In genomic region chr7:25729862-25730261, GRCm38 (mm10) we compare ENCODE assay signal across 17 mouse cellular contexts. TPM values are rescaled to one million over a fixed set of nuclear protein-coding genes. Genes with fewer than 3 reads are reported as not detected.
A peak's percentile ranks its signal among the peaks of the same experiment; 100 is the strongest.
DNase-seq lines count a peak whose midpoint lies in the region; ATAC-seq and TF ChIP-seq lines count a peak whose summit lies in the region.
"Had no signal": no experiment of that assay in that cellular context is flagged by ENCODE, and none has a peak within 500 bp of the region (broad histone marks: within the 10 kb centered on the region; RNA-seq: fewer than 3 reads in every experiment).

No protein-coding gene starts in this region.

- H3K9me3 ChIP-seq in heart, embryonic 11.5 days (replicated peaks; ENCODE audit: control insufficient read depth, low read length): no peaks in the 10 kb centered on the region
- H3K9me3 ChIP-seq: embryonic facial prominence, embryonic 12.5 days; forebrain, embryonic 10.5 days; G1E had no signal

- peak overlapping the region; percentile 82 for H3K27ac ChIP-seq in gastrocnemius, adult 2 months
- H3K27ac ChIP-seq in heart, embryonic 11.5 days (ENCODE audit: low read depth, low read length): 0 out of 2 replicates have a peak overlapping the region, but pooled peaks have one; percentile 22
- 0 out of 2 replicates have a peak overlapping the region, but pooled peaks have one; percentile 30 for H3K27ac ChIP-seq in small intestine, adult 2 months (ENCODE audit: insufficient read depth, low read depth, low read length)
- H3K27ac ChIP-seq: embryonic facial prominence, embryonic 12.5 days; forebrain, embryonic 10.5 days; hindbrain, postnatal 0 days; liver, embryonic 14.5 days had no signal

- WGBS in heart, embryonic 11.5 days (ENCODE audit: insufficient replicate concordance): 92% methylated on average over 2 of the region's 2 CpGs
- 72% methylated on average over 2 of the region's 2 CpGs for WGBS in small intestine, adult 2 months

- TF ChIP-seq POLR2A in small intestine, adult 2 months (IDR thresholded peaks at IDR 0.05; ENCODE audit: low read depth, low read length): no peak

- H3K4me1 ChIP-seq in heart, embryonic 11.5 days (ENCODE audit: control insufficient read depth, insufficient read depth, low read length): no peaks in the 10 kb centered on the region
- no peaks in the 10 kb centered on the region for H3K4me1 ChIP-seq in small intestine, adult 2 months (ENCODE audit: control insufficient read depth, insufficient read depth, insufficient read length, low read length)
- H3K4me1 ChIP-seq: embryonic facial prominence, embryonic 12.5 days; forebrain, embryonic 10.5 days had no signal

- H3K27me3 ChIP-seq in heart, embryonic 11.5 days (ENCODE audit: control insufficient read depth, insufficient read depth, low read length): no peaks in the 10 kb centered on the region
- H3K27me3 ChIP-seq in small intestine, adult 2 months (ENCODE audit: control insufficient read depth, insufficient read depth, low read length): no peaks in the 10 kb centered on the region
- H3K27me3 ChIP-seq: embryonic facial prominence, embryonic 12.5 days had no signal

- H3K4me2 ChIP-seq in heart, embryonic 11.5 days: no peak overlapping the region
- H3K4me2 ChIP-seq: embryonic facial prominence, embryonic 12.5 days; midbrain, embryonic 11.5 days had no signal

- peak; percentile 35 for DNase-seq in lung, postnatal 10 days
- no peak for DNase-seq in lung, adult 18-20 months
- DNase-seq in gastrocnemius, adult 2 months: peak; percentile 75
- DNase-seq in right cerebral cortex, postnatal 10 days (ENCODE audit: low spot score in 2 of 2): no peak
- no peak for DNase-seq in thymus, postnatal 36 days
- DNase-seq: cerebellum, postnatal 25 days; kidney, adult 18-20 months; lung, postnatal 14 days had no signal

- H3K4me3 ChIP-seq in gastrocnemius, adult 2 months: no peak overlapping the region
- H3K4me3 ChIP-seq in heart, embryonic 11.5 days (ENCODE audit: low read depth, low read length): no peak overlapping the region
- no peak overlapping the region for H3K4me3 ChIP-seq in small intestine, adult 2 months (ENCODE audit: low read depth, low read length)
- H3K4me3 ChIP-seq: embryonic facial prominence, embryonic 12.5 days; forebrain, embryonic 10.5 days; myocyte had no signal

- peaks cover 82% of the 10 kb centered on the region for H3K36me3 ChIP-seq in heart, embryonic 11.5 days (ENCODE audit: control insufficient read depth, insufficient read depth, low read length)
- H3K36me3 ChIP-seq in small intestine, adult 2 months (ENCODE audit: control insufficient read depth, insufficient read depth, low read length): peaks cover 88% of the 10 kb centered on the region

- TF ChIP-seq CTCF in gastrocnemius, adult 2 months (IDR thresholded peaks at IDR 0.05): no peak
- no peak for TF ChIP-seq CTCF in small intestine, adult 2 months (IDR thresholded peaks at IDR 0.05; ENCODE audit: extremely low read depth, insufficient read length, insufficient replicate concordance, low read depth, low read length)

- intact Hi-C loops in gastrocnemius, adult 2 months (cut with DNase I): no loop called here

- no peak for ATAC-seq in heart, embryonic 11.5 days (replicated peaks; ENCODE audit: insufficient number of reproducible peaks, low FRiP score, low TSS enrichment)
- ATAC-seq: hindbrain, postnatal 0 days had no signal

- H3K9ac ChIP-seq in heart, embryonic 11.5 days (ENCODE audit: low read depth, low read length): no peak overlapping the region
- H3K9ac ChIP-seq: embryonic facial prominence, embryonic 12.5 days; liver, embryonic 14.5 days had no signal

RNA-seq across cellular contexts. Expression of gene Ccdc97, which starts 11.0 kb away (rescaled TPM):
- total RNA-seq in gastrocnemius, adult 2 months (2021): 10 to 100 TPM; 39.4 to 44.3 TPM
- 25.5 and 25.6 TPM in 2 replicates for polyA plus RNA-seq in heart, embryonic 11.5 days (2014; fragmentation: Nextera tagmentation; extraction: Ambion mirVana)
- polyA plus RNA-seq in small intestine, adult 2 months (2012; rRNA removed): 43.6 and 72.4 TPM in 2 replicates

RNA-seq across cellular contexts. Expression of gene Hnrnpul1, which starts 24.7 kb away (rescaled TPM):
- total RNA-seq in gastrocnemius, adult 2 months (2021): 10 to 100 TPM; 66.3 to 72.8 TPM
- polyA plus RNA-seq in heart, embryonic 11.5 days (2014; fragmentation: Nextera tagmentation; extraction: Ambion mirVana): 47.7 and 53.3 TPM in 2 replicates
- 28.9 and 60.2 TPM in 2 replicates for polyA plus RNA-seq in small intestine, adult 2 months (2012; rRNA removed)

RNA-seq across cellular contexts. Expression of gene Tgfb1, which starts 43.1 kb away (rescaled TPM):
- 1 to 10 TPM; 4.6 to 6.6 TPM for total RNA-seq in gastrocnemius, adult 2 months (2021)
- polyA plus RNA-seq in heart, embryonic 11.5 days (2014; fragmentation: Nextera tagmentation; extraction: Ambion mirVana): 3.5 and 3.6 TPM in 2 replicates
- 20.8 and 24.4 TPM in 2 replicates for polyA plus RNA-seq in small intestine, adult 2 months (2012; rRNA removed)

RNA-seq across cellular contexts. Expression of gene B9d2, which starts 49.3 kb away (rescaled TPM):
- total RNA-seq in gastrocnemius, adult 2 months (2021): 1 to 10 TPM; 8.7 to 9.7 TPM
- 28.0 and 29.5 TPM in 2 replicates for polyA plus RNA-seq in heart, embryonic 11.5 days (2014; fragmentation: Nextera tagmentation; extraction: Ambion mirVana)
- polyA plus RNA-seq in small intestine, adult 2 months (2012; rRNA removed): 21.8 and 33.2 TPM in 2 replicates

RNA-seq across cellular contexts. Expression of gene Tmem91, which starts 54.9 kb away (rescaled TPM):
- total RNA-seq in gastrocnemius, adult 2 months (2021): not detected
- polyA plus RNA-seq in heart, embryonic 11.5 days (2014; fragmentation: Nextera tagmentation; extraction: Ambion mirVana): 1.2 and 2.0 TPM in 2 replicates
- 0.23 and 0.25 TPM in 2 replicates for polyA plus RNA-seq in small intestine, adult 2 months (2012; rRNA removed)

Comparison
In these comparisons a context has a peak if more than half of its experiments do, and no peak if none do; other contexts are left out.
1. DNase-seq: peak in lung, postnatal 10 days (single experiment) and gastrocnemius, adult 2 months (single experiment); none in lung, adult 18-20 months (0 of 2), right cerebral cortex, postnatal 10 days (0 of 2) and thymus, postnatal 36 days (0 of 2).
2. H3K27ac ChIP-seq: peak in every context shown above with its lines; median percentile 82 in gastrocnemius, adult 2 months; 30 in small intestine, adult 2 months; 22 in heart, embryonic 11.5 days.